Mouse (Mus musculus): ENCODE measurements at regions not wholly inside any gene's neighbourhood (a gene's known extent, or its start where the extent isn't known, plus 50 kb on each side); places are given as distances from the start of the nearest gene placed in this dataset.
"Not testable (repeated sequence)": the region's sequence is repeated elsewhere in the genome, so short reads cannot be mapped to it uniquely, and the experiment has no call there.

- no peak for DNase-seq
These were observed 218.8 kb upstream of the Irx4 start for GRCm38 (mm10) chr13:73041233-73042040.

GRCm38 (mm10) chr13:73069840-73070530 is 190.3 kb upstream of the Irx4 start:
- DNase-seq: no peak

GRCm38 (mm10) chr13:73070531-73070908 is 189.8 kb upstream of the Irx4 start:
- DNase-seq: no peak

GRCm38 (mm10) chr13:73071032-73071431 is 189.2 kb upstream of the Irx4 start:
- DNase-seq: no peak

- DNase-seq: no peak
These were observed 188.1 kb upstream of the Irx4 start for GRCm38 (mm10) chr13:73071854-73072852.

GRCm38 (mm10) chr13:73077866-73078430 is 182.3 kb upstream of the Irx4 start:
- no peak for DNase-seq

GRCm38 (mm10) chr13:73087815-73088214 is 172.5 kb upstream of the Irx4 start:
- not testable (repeated sequence) for DNase-seq

GRCm38 (mm10) chr13:73091886-73092285 is 168.4 kb upstream of the Irx4 start:
- no peak for DNase-seq

- no peak for DNase-seq
These were observed 162.8 kb upstream of the Irx4 start for GRCm38 (mm10) chr13:73097502-73097901.

GRCm38 (mm10) chr13:73099407-73099806 is 160.9 kb upstream of the Irx4 start:
- DNase-seq: no peak

- no peak for DNase-seq
These were observed 152.9 kb upstream of the Irx4 start for GRCm38 (mm10) chr13:73107250-73107993.

GRCm38 (mm10) chr13:73116822-73117632 is 143.3 kb upstream of the Irx4 start:
- DNase-seq: no peak

- DNase-seq: no peak
These were observed 142.6 kb upstream of the Irx4 start for GRCm38 (mm10) chr13:73117633-73118076.

- DNase-seq: no peak
These were observed 137.3 kb upstream of the Irx4 start for GRCm38 (mm10) chr13:73122945-73123344.

GRCm38 (mm10) chr13:73131270-73131669 is 129.0 kb upstream of the Irx4 start:
- DNase-seq: no peak

GRCm38 (mm10) chr13:73132746-73133145 is 127.5 kb upstream of the Irx4 start:
- DNase-seq: no peak

- no peak for DNase-seq
These were observed 125.3 kb upstream of the Irx4 start for GRCm38 (mm10) chr13:73134929-73135328.

GRCm38 (mm10) chr13:73141302-73141701 is 119.0 kb upstream of the Irx4 start:
- DNase-seq: no peak

GRCm38 (mm10) chr13:73158016-73158415 is 102.3 kb upstream of the Irx4 start:
- no peak for DNase-seq

GRCm38 (mm10) chr13:73159454-73159853 is 100.8 kb upstream of the Irx4 start:
- no peak for DNase-seq

- DNase-seq: no peak
These were observed 100.4 kb upstream of the Irx4 start for GRCm38 (mm10) chr13:73159865-73160264.
